Mouse (Mus musculus) midbrain, embryonic 13.5 days (tissue): ENCODE measurements at regions not wholly inside any gene's neighbourhood (a gene's known extent, or its start where the extent isn't known, plus 50 kb on each side); places are given as distances from the start of the nearest gene placed in this dataset. TPM values are rescaled to one million over a fixed set of nuclear protein-coding genes. Genes with fewer than 3 reads are reported as not detected.
A peak's percentile ranks its signal among the peaks of the same experiment; 100 is the strongest.

ENCODE experiments used
- ATAC-seq: fragments of 200-750 bp; cut with Nextera tagmentation; 2 replicates; pipeline ENCODE4 v1.8.0; 2017; ENCODE audit warnings: mild to moderate bottlenecking, moderate TSS enrichment, moderate library complexity
- H3K27ac ChIP-seq: fragments of 300-500 bp; sonication (generic); 2 replicates; pipeline ENCODE4 v1.5.1; 2015; ENCODE audit warnings: inconsistent platforms, mild to moderate bottlenecking, moderate library complexity
- H3K27me3 ChIP-seq: fragments of 300-500 bp; sonication (generic); 2 replicates; pipeline ENCODE4 v1.6.1; 2015; ENCODE audit warnings: mild to moderate bottlenecking, inconsistent platforms
- H3K36me3 ChIP-seq: fragments of 300-500 bp; sonication (generic); 2 replicates; pipeline ENCODE4 v1.6.1; 2015; ENCODE audit warnings: mild to moderate bottlenecking, inconsistent platforms
- H3K4me1 ChIP-seq: fragments of 300-500 bp; sonication (generic); replicated peaks from 2 replicates; pipeline ENCODE4 v1.6.1; 2015; ENCODE audit warnings: inconsistent platforms
- H3K4me2 ChIP-seq: fragments of 300-500 bp; sonication (generic); replicated peaks from 2 replicates; pipeline ENCODE4 v1.6.1; 2015; ENCODE audit warnings: moderate library complexity, mild to moderate bottlenecking, inconsistent platforms
- H3K4me3 ChIP-seq: fragments of 300-500 bp; sonication (generic); replicated peaks from 2 replicates; pipeline ENCODE4 v1.5.1; 2015; ENCODE audit warnings: mild to moderate bottlenecking, inconsistent platforms
- H3K9ac ChIP-seq: fragments of 300-500 bp; sonication (generic); replicated peaks from 2 replicates; pipeline ENCODE4 v1.6.1; 2015; ENCODE audit warnings: mild to moderate bottlenecking, inconsistent platforms
- H3K9me3 ChIP-seq: fragments of 300-500 bp; sonication (generic); 2 replicates; pipeline ENCODE4 v1.6.1; 2016; ENCODE audit warnings: mild to moderate bottlenecking, inconsistent platforms
- WGBS: fragments of 180-500 bp; shearing (Covaris S2); methylation state at CpG from one replicate; pipeline ENCODE4 v1.1.7; 2015; 5-methylcytosine and 5-hydroxymethylcytosine counted together
- microRNA-seq: library from miRNA; unstranded; fragments of <30 nt; microRNA quantifications from one replicate; pipeline ENCODE4, GENCODE M21; 2016

DNA sequence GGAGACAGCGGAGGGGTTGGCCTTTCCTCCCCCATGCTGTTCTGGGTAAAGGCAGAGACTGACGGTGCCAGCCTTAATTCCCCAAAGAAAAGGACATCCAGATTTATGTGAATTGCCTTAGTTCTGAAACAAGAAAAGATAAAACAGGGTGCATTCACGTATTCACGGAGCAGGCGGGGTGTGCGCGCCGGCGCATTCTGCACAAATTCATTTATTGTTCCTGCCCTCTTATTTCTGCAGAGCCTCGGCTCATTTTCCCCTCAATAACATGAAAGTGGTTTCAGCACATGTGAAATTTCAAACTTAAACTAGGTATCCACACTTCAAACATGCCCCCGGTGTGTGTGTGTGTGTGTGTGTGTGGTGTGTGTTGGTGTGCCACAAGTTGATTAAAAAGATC is 70.3 kb upstream of the Zfhx3 start:
- ATAC-seq = no peak
- Histone ChIP-seq H3K27ac (no peak overlapping the region; the same call in 1 of the 2 replicates), H3K4me1 (peaks cover 15% of the 10 kb centered on the region), H3K4me2 (peak overlapping the region; percentile 46), H3K36me3 (no peaks in the 10 kb centered on the region), H3K27me3 (no peaks in the 10 kb centered on the region), H3K4me3 (peak overlapping the region; percentile 13), H3K9ac (peak overlapping the region; percentile 46), H3K9me3 (no peaks in the 10 kb centered on the region)
- WGBS = 19% methylated on average over 11 of the region's 11 CpGs

GRCm38 (mm10) chr8:107876455-107876854 is 66.0 kb upstream of the Zfhx3 start:
- Histone ChIP-seq H3K27me3 (no peaks in the 10 kb centered on the region; the same call in 1 of the 2 replicates), H3K4me2 (no peak overlapping the region), H3K27ac (no peak overlapping the region), H3K36me3 (no peaks in the 10 kb centered on the region), H3K4me3 (no peak overlapping the region), H3K9me3 (no peaks in the 10 kb centered on the region), H3K9ac (no peak overlapping the region), H3K4me1 (peaks cover 14% of the 10 kb centered on the region)
- no peak for ATAC-seq
- 22% methylated on average over 2 of the region's 2 CpGs for WGBS

DNA sequence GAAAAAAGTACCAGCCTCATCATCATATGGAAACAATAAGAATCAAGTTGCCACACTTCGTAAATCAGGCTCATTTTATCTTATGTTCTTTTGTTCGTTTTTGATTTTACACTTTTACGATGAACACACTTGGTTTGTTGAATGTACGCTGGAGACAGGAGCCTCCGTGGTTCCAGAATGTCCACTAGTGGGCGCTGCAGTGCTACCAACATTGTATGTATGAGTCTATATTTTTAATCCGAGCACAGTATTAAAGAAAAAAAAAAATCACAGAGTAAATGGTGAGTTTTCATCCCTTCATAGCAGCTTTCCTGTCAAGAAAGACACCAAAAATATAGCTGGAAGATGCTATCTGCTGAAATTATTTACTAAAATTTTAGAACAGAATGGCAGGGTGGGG is 60.6 kb upstream of the Zfhx3 start:
- whole genome bisulfite sequencing = 19% methylated on average over 7 of the region's 7 CpGs
- no peak overlapping the region for H3K9ac ChIP-seq
- no peaks in the 10 kb centered on the region; the same call in 1 of the 2 replicates for H3K27me3 ChIP-seq
- H3K9me3 ChIP-seq = no peaks in the 10 kb centered on the region
- H3K4me3 ChIP-seq = no peak overlapping the region
- peaks cover 21% of the 10 kb centered on the region for H3K4me1 ChIP-seq
- H3K27ac ChIP-seq = peak overlapping the region; percentile 49
- no peaks in the 10 kb centered on the region for H3K36me3 ChIP-seq
- H3K4me2 ChIP-seq = no peak overlapping the region
- no peak for ATAC-seq

DNA sequence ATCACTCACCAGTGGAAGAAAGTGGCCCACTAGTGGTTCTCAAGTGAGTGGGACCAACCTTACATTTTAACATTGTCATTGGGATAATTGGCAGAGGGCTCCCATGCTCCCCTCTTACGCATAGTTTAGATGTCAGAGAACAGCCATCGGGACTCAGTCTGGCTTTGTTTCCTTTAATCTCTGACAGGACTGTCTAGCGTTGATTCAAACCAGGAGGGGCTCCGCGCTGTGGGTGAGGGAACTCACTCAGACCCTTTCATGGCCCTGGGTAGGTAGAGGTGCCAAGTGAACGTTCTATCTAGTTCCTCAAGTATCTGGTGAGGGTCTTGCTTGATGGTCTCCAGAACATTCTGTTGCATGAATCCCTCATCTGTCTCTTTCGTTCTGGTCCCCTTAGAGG is 56.9 kb upstream of the Zfhx3 start:
- H3K36me3 ChIP-seq = no peaks in the 10 kb centered on the region
- H3K27ac ChIP-seq = no peak overlapping the region
- H3K4me1 ChIP-seq = peaks cover 25% of the 10 kb centered on the region
- no peak overlapping the region for H3K4me3 ChIP-seq
- no peaks in the 10 kb centered on the region for H3K9me3 ChIP-seq
- H3K9ac ChIP-seq = no peak overlapping the region
- WGBS = 42% methylated on average over 7 of the region's 7 CpGs
- no peak overlapping the region for H3K4me2 ChIP-seq
- no peaks in the 10 kb centered on the region for H3K27me3 ChIP-seq
- no peak for ATAC-seq

GRCm38 (mm10) chr8:107885971-107886370 is 56.5 kb upstream of the Zfhx3 start:
- Histone ChIP-seq H3K36me3 (no peaks in the 10 kb centered on the region), H3K27me3 (no peaks in the 10 kb centered on the region), H3K9me3 (no peaks in the 10 kb centered on the region), H3K9ac (no peak overlapping the region), H3K4me2 (no peak overlapping the region), H3K4me1 (peaks cover 25% of the 10 kb centered on the region), H3K4me3 (no peak overlapping the region), H3K27ac (no peak overlapping the region)
- WGBS = 65% methylated on average over 5 of the region's 5 CpGs
- no peak for ATAC-seq

DNA sequence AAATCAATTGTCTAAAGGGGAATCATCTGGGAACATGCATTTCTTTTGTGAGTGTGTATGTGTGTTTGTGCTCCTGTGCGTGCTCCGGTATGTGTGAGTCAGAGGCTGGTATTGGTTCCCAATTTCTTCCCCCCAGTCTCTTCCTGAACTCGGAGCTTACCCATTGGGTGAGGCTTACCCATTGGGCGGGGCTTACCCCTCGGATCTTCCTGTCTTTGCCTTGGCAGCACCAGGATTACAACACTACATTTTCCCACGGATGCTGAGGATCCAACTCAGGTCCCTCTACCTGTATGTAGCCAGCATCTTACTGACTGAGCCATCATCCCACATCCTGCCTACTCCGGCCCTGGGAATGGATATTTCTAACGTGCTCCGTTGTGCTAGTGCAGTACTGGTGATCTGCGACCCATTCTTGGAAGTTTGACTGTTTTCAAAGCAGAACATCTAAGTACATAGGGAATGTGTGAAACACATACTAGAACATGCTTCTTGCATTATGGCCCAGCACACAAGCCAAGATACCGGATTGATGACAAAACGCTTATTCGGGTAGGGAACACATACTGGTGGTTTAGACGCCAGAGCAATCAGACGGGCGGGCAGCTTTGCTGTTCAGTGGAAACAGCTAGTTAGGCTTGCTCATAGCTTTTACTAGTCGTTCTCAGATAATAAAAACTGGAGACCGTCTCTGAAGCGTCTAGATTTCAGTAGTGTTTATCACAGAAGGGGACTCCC is 55.8 kb upstream of the Zfhx3 start:
- Histone ChIP-seq H3K27ac (no peak overlapping the region), H3K9ac (no peak overlapping the region), H3K27me3 (no peaks in the 10 kb centered on the region), H3K4me3 (no peak overlapping the region), H3K4me1 (peaks cover 25% of the 10 kb centered on the region), H3K4me2 (no peak overlapping the region), H3K9me3 (no peaks in the 10 kb centered on the region), H3K36me3 (no peaks in the 10 kb centered on the region)
- 87% methylated on average over 19 of the region's 19 CpGs for WGBS
- ATAC-seq = no peak

DNA sequence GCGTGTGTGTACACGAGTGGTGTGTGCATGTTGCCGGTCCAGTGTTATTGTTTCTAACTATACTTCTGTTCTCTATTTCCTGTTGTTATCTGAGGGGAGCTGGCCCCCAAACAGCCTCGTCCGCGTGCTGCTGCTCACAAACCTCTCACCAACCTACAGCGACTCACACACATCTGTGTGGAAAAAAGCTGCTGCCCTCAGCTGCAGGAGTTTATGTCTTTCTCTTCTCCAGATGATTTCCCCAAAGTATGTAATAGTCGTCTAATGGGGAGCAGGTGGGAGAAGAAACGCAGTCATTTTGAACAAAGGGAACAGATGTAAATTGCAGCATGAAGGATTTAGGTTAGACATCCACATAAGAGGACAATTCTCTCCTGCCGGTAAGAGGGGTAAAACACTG is 55.1 kb upstream of the Zfhx3 start:
- H3K27ac ChIP-seq = peak overlapping the region; percentile 45; the same call in 1 of the 2 replicates
- H3K4me3 ChIP-seq = no peak overlapping the region
- H3K27me3 ChIP-seq = no peaks in the 10 kb centered on the region
- H3K9ac ChIP-seq = no peak overlapping the region
- peaks cover 21% of the 10 kb centered on the region for H3K4me1 ChIP-seq
- ATAC-seq = no peak
- H3K36me3 ChIP-seq = no peaks in the 10 kb centered on the region
- no peaks in the 10 kb centered on the region for H3K9me3 ChIP-seq
- 49% methylated on average over 10 of the region's 10 CpGs for WGBS
- H3K4me2 ChIP-seq = no peak overlapping the region

- Histone ChIP-seq H3K4me2 (no peak overlapping the region), H3K27ac (no peak overlapping the region), H3K9me3 (no peaks in the 10 kb centered on the region), H3K4me3 (no peak overlapping the region), H3K4me1 (0 out of 2 replicates have a peak, but pooled peaks cover 4% of the 10 kb centered on the region), H3K27me3 (no peaks in the 10 kb centered on the region), H3K9ac (no peak overlapping the region), H3K36me3 (no peaks in the 10 kb centered on the region)
- ATAC-seq = no peak
- WGBS = 83% methylated on average over 5 of the region's 5 CpGs
These were observed 51.5 kb upstream of the Zfhx3 start for GRCm38 (mm10) chr8:107890922-107891321.

Small RNA genes in the stretch of these regions (microRNA-seq; reads per million reads assigned to microRNA genes)
- not detected for gene Gm22825
- gene Gm23646 = not detected
